Mouse (Mus musculus) MEL (cell line): Measurements from ENCODE around the gene Fam136a. TPM values are rescaled to one million over a fixed set of nuclear protein-coding genes. Genes with fewer than 3 reads are reported as not detected.

Experiments used
- DNase-seq: peaks from one replicate; pipeline ENCODE4 v3.0.0; 2011; ENCODE audit warnings: low read depth, low spot score
- H3K27ac ChIP-seq: 2 replicates; pipeline ENCODE4 v1.5.1; 2012; ENCODE audit warnings: low read depth, mild to moderate bottlenecking, control low read depth, low read length, moderate library complexity; ENCODE audit not compliant: control insufficient read depth
- H3K27me3 ChIP-seq, 2 experiments: fragments of 150-350 bp in 1 of 2; sonication (generic) in 1 of 2; 2 replicates each; pipeline ENCODE4 v1.6.1; 2012; ENCODE audit warnings: low read length in 2 of 2, mild to moderate bottlenecking in 2 of 2, improper control_type of control experiment in 1 of 2, moderate library complexity in 1 of 2; ENCODE audit not compliant: insufficient read depth in 2 of 2, control insufficient read depth in 1 of 2
- H3K36me3 ChIP-seq, 2 experiments: 2 replicates each; pipeline ENCODE4 v1.6.1; 2012 to 2014; ENCODE audit warnings: low read length in 2 of 2, improper control_type of control experiment in 1 of 2, inconsistent platforms in 1 of 2, mild to moderate bottlenecking in 1 of 2; ENCODE audit not compliant: insufficient read depth in 2 of 2, control insufficient read depth in 1 of 2
- H3K4me1 ChIP-seq, 2 experiments: fragments of 150-350 bp in 1 of 2; sonication (generic) in 1 of 2; 2 replicates each; pipeline ENCODE4 v1.6.1; 2012; ENCODE audit warnings: low read length in 2 of 2, improper control_type of control experiment in 1 of 2, mild to moderate bottlenecking in 1 of 2; ENCODE audit not compliant: insufficient read depth in 2 of 2, control insufficient read depth in 1 of 2
- H3K4me3 ChIP-seq, 2 experiments: fragments of 150-350 bp in 1 of 2; sonication (generic) in 1 of 2; 2 replicates each; pipeline ENCODE4 v1.5.1; 2012; ENCODE audit warnings: low read depth in 2 of 2, low read length in 2 of 2, mild to moderate bottlenecking in 2 of 2, moderate library complexity in 2 of 2, control low read depth in 1 of 2, improper control_type of control experiment in 1 of 2; ENCODE audit not compliant: control insufficient read depth in 1 of 2, insufficient read depth in 1 of 2
- H3K79me2 ChIP-seq: 2 replicates; pipeline ENCODE4 v1.6.1; 2012; ENCODE audit warnings: mild to moderate bottlenecking, low read length, moderate library complexity; ENCODE audit not compliant: control insufficient read depth, poor library complexity, insufficient read depth
- H3K9ac ChIP-seq: 2 replicates; pipeline ENCODE4 v1.6.1; 2012; ENCODE audit warnings: low read depth, mild to moderate bottlenecking, control low read depth, low read length, moderate library complexity; ENCODE audit not compliant: control insufficient read depth, poor library complexity, severe bottlenecking
- H3K9me3 ChIP-seq: fragments of 150-350 bp; sonication (generic); replicated peaks from 2 replicates; pipeline ENCODE4 v1.6.1; 2012; ENCODE audit warnings: mild to moderate bottlenecking, low read length, improper control_type of control experiment, moderate library complexity; ENCODE audit not compliant: insufficient read depth
- CHD1 ChIP-seq: IDR thresholded peaks from 2 replicates; pipeline ENCODE4 v1.6.1; 2012; ENCODE audit warnings: low read depth, mild to moderate bottlenecking, inconsistent platforms, low read length, improper control_type of control experiment
- CTCF ChIP-seq, 3 experiments: IDR thresholded peaks in 2 of 3; conservative IDR thresholded peaks in 1 of 3; 2 replicates each; pipeline ENCODE4 v1.5.1; 2011 to 2012; ENCODE audit warnings: low read length in 3 of 3, low read depth in 2 of 3, mild to moderate bottlenecking in 2 of 3, improper control_type of control experiment in 1 of 3, inconsistent platforms in 1 of 3, mixed read lengths in 1 of 3, moderate library complexity in 1 of 3; ENCODE audit not compliant: control insufficient read depth in 1 of 3, insufficient read depth in 1 of 3, poor library complexity in 1 of 3, severe bottlenecking in 1 of 3
- ELF1 ChIP-seq: IDR thresholded peaks from 2 replicates; pipeline ENCODE4 v1.6.1; 2014; ENCODE audit warnings: low read depth, mild to moderate bottlenecking, inconsistent platforms, low read length, improper control_type of control experiment, moderate library complexity
- EP300 ChIP-seq, 2 experiments: IDR thresholded peaks; 2 replicates each; pipeline ENCODE4 v1.6.1; 2011; ENCODE audit warnings: improper control_type of control experiment in 2 of 2, low read length in 2 of 2, low read depth in 1 of 2, mild to moderate bottlenecking in 1 of 2
- GATA1 ChIP-seq: IDR thresholded peaks from 2 replicates; pipeline ENCODE4 v1.6.1; 2011; ENCODE audit warnings: low read depth, low read length, improper control_type of control experiment
- HCFC1 ChIP-seq: IDR thresholded peaks from 2 replicates; pipeline ENCODE4 v1.6.1; 2012; ENCODE audit warnings: low read depth, mild to moderate bottlenecking, inconsistent platforms, low read length, improper control_type of control experiment, moderate library complexity
- KAT2A ChIP-seq: conservative IDR thresholded peaks from 2 replicates; pipeline ENCODE4 v1.6.1; 2012; ENCODE audit warnings: low read depth, low read length, improper control_type of control experiment, inconsistent platforms
- MAX ChIP-seq: IDR thresholded peaks from 2 replicates; pipeline ENCODE4 v1.6.1; 2011; ENCODE audit warnings: low read length, improper control_type of control experiment
- MAZ ChIP-seq: IDR thresholded peaks from 2 replicates; pipeline ENCODE4 v1.6.1; 2012; ENCODE audit warnings: low read depth, mild to moderate bottlenecking, inconsistent platforms, low read length, improper control_type of control experiment
- MYB ChIP-seq: IDR thresholded peaks from 2 replicates; pipeline ENCODE4 v1.6.1; 2011; ENCODE audit warnings: mild to moderate bottlenecking, low read depth, low read length, improper control_type of control experiment
- NELFE ChIP-seq: IDR thresholded peaks from 2 replicates; pipeline ENCODE4 v1.6.1; 2011; ENCODE audit warnings: low read depth, low read length, improper control_type of control experiment
- NRF1 ChIP-seq: IDR thresholded peaks from 2 replicates; pipeline ENCODE4 v1.6.1; 2014; ENCODE audit warnings: low read depth, mild to moderate bottlenecking, inconsistent platforms, low read length, improper control_type of control experiment, moderate library complexity; ENCODE audit not compliant: poor library complexity, insufficient read depth, severe bottlenecking
- POLR2A ChIP-seq, 2 experiments: IDR thresholded peaks; 2 replicates each; pipeline ENCODE4 v1.6.1; 2011 to 2012; ENCODE audit warnings: low read length in 2 of 2, mild to moderate bottlenecking in 2 of 2, control low read depth in 1 of 2, improper control_type of control experiment in 1 of 2, low read depth in 1 of 2, moderate library complexity in 1 of 2; ENCODE audit not compliant: control insufficient read depth in 1 of 2, insufficient read depth in 1 of 2, poor library complexity in 1 of 2
- POLR2AphosphoS2 ChIP-seq: IDR thresholded peaks from 2 replicates; pipeline ENCODE4 v1.6.1; 2011; ENCODE audit warnings: low read length, improper control_type of control experiment
- POLR2AphosphoS5 ChIP-seq: IDR thresholded peaks from 2 replicates; pipeline ENCODE4 v1.6.1; 2012; ENCODE audit warnings: low read depth, borderline replicate concordance, mild to moderate bottlenecking, inconsistent platforms, low read length, moderate library complexity, mixed read lengths
- RAD21 ChIP-seq: IDR thresholded peaks from 2 replicates; pipeline ENCODE4 v1.6.1; 2011; ENCODE audit warnings: mild to moderate bottlenecking, low read depth, low read length, improper control_type of control experiment
- RCOR1 ChIP-seq: IDR thresholded peaks from 2 replicates; pipeline ENCODE4 v1.6.1; 2012; ENCODE audit warnings: low read depth, mild to moderate bottlenecking, inconsistent platforms, low read length, improper control_type of control experiment
- SIN3A ChIP-seq: IDR thresholded peaks from 2 replicates; pipeline ENCODE4 v1.6.1; 2012; ENCODE audit warnings: low read length, improper control_type of control experiment, inconsistent platforms
- TBP ChIP-seq: IDR thresholded peaks from 2 replicates; pipeline ENCODE4 v1.8.0; 2011; ENCODE audit warnings: low read depth, low read length, improper control_type of control experiment
- USF1 ChIP-seq: IDR thresholded peaks from 2 replicates; pipeline ENCODE4 v1.6.1; 2014; ENCODE audit warnings: low read depth, mild to moderate bottlenecking, inconsistent platforms, low read length, improper control_type of control experiment, moderate library complexity
- USF2 ChIP-seq, 2 experiments: IDR thresholded peaks; 2 replicates each; pipeline ENCODE4 v1.6.1; 2011 to 2012; ENCODE audit warnings: improper control_type of control experiment in 2 of 2, low read length in 2 of 2, borderline replicate concordance in 1 of 2, inconsistent platforms in 1 of 2, low read depth in 1 of 2, mild to moderate bottlenecking in 1 of 2; ENCODE audit not compliant: insufficient read depth in 1 of 2
- ZKSCAN1 ChIP-seq: IDR thresholded peaks from 2 replicates; pipeline ENCODE4 v1.6.1; 2012; ENCODE audit warnings: low read depth, mild to moderate bottlenecking, inconsistent platforms, low read length, improper control_type of control experiment, moderate library complexity
- ZMIZ1 ChIP-seq: IDR thresholded peaks from 2 replicates; pipeline ENCODE4 v1.6.1; 2012; ENCODE audit warnings: low read depth, mild to moderate bottlenecking, inconsistent platforms, low read length, improper control_type of control experiment, moderate library complexity
- ZNF384 ChIP-seq: IDR thresholded peaks from 2 replicates; pipeline ENCODE4 v1.6.1; 2012; ENCODE audit warnings: low read depth, mild to moderate bottlenecking, inconsistent platforms, low read length, improper control_type of control experiment
- polyA plus RNA-seq, 2 experiments: library from polyadenylated mRNA; stranded (reverse) in 1 of 2; unstranded in 1 of 2; fragments of >175 nt in 1 of 2; fragments of >200 nt in 1 of 2; gene quantifications; 2 replicates each; pipeline versions ENCODE4 v1.2.1 to v1.2.4; 2012; ENCODE audit warnings: low replicate concordance in 2 of 2, low read depth in 1 of 2; ENCODE audit not compliant: insufficient read length in 2 of 2, insufficient read depth in 1 of 2, missing spikeins in 1 of 2
- total RNA-seq: library from RNA; depleted of rRNA; stranded (reverse); fragments of 300-350 nt; gene quantifications from 2 replicates; pipeline ENCODE4 v1.2.3, GENCODE M21; 2012

Gene Fam136a
- total and polyA plus RNA-seq, 3 experiments, result 53.0 to 89.2 TPM; not detected in 1

GRCm38 (mm10) chr6:86322991-86323390 is 42.5 kb upstream of the Fam136a start:
- H3K79me2 ChIP-seq, result no peaks in the 10 kb centered on the region
- no peak overlapping the region for H3K27ac ChIP-seq
- peaks cover 0 to 4% of the 10 kb centered on the region in 2 experiments; a peak in 1 of 4 replicates for H3K27me3 ChIP-seq
- no peak overlapping the region for H3K4me3 ChIP-seq
- no peaks in the 10 kb centered on the region for H3K36me3 ChIP-seq
- no peaks in the 10 kb centered on the region for H3K4me1 ChIP-seq
- DNase-seq, result peak; percentile 26
- TF ChIP-seq CHD1, result no peak
- no peak for TF ChIP-seq POLR2A (IDR thresholded peaks at IDR 0.05; ENCODE audit: control insufficient read depth in 1 of 2, insufficient read depth in 1 of 2, low read depth in 1 of 2, low read length in 2 of 2, poor library complexity in 1 of 2)
- TF ChIP-seq RAD21, result no peak
- TF ChIP-seq USF1, result no peak
- no peak for TF ChIP-seq POLR2AphosphoS5
- no peak for TF ChIP-seq ZNF384
- no peak for TF ChIP-seq GATA1
- no peak for TF ChIP-seq MAX
- no peak for TF ChIP-seq CTCF (IDR thresholded peaks at IDR 0.05 in 2 of 3, conservative IDR thresholded peaks at IDR 0.05 in 1 of 3; ENCODE audit: control insufficient read depth in 1 of 3, insufficient read depth in 1 of 3, low read depth in 2 of 3, low read length in 3 of 3, poor library complexity in 1 of 3, severe bottlenecking in 1 of 3)
- no peak overlapping the region for H3K9ac ChIP-seq
- no peaks in the 10 kb centered on the region for H3K9me3 ChIP-seq

GRCm38 (mm10) chr6:86324400-86324799 is 41.0 kb upstream of the Fam136a start:
- Histone ChIP-seq H3K36me3 (no peaks in the 10 kb centered on the region), H3K79me2 (no peaks in the 10 kb centered on the region), H3K9ac (no peak overlapping the region), H3K4me1 (no peaks in the 10 kb centered on the region), H3K27ac (no peak overlapping the region), H3K9me3 (no peaks in the 10 kb centered on the region), H3K27me3 (peaks cover 0 to 4% of the 10 kb centered on the region in 2 experiments; a peak in 2 of 4 replicates), H3K4me3 (no peak overlapping the region)
- TF ChIP-seq ZKSCAN1 (no peak), MYB (no peak), POLR2A (IDR thresholded peaks at IDR 0.05; ENCODE audit: control insufficient read depth in 1 of 2, insufficient read depth in 1 of 2, low read depth in 1 of 2, low read length in 2 of 2, poor library complexity in 1 of 2) (no peak), RAD21 (no peak), RCOR1 (no peak), CHD1 (no peak), NRF1 (no peak), NELFE (no peak), ZNF384 (no peak)
- DNase-seq, result no peak

- no peaks in the 10 kb centered on the region for H3K36me3 ChIP-seq
- H3K27me3 ChIP-seq, result peaks cover 0 to 6% of the 10 kb centered on the region in 2 experiments; a peak in 2 of 4 replicates
- H3K4me1 ChIP-seq, result no peaks in the 10 kb centered on the region
- no peak overlapping the region for H3K4me3 ChIP-seq
- H3K27ac ChIP-seq, result no peak overlapping the region
- no peaks in the 10 kb centered on the region for H3K9me3 ChIP-seq
- no peak overlapping the region for H3K9ac ChIP-seq
- DNase-seq, result no peak
- TF ChIP-seq ELF1 (no peak), ZMIZ1 (no peak), USF1 (no peak), HCFC1 (no peak), POLR2A (IDR thresholded peaks at IDR 0.05; ENCODE audit: control insufficient read depth in 1 of 2, insufficient read depth in 1 of 2, low read depth in 1 of 2, low read length in 2 of 2, poor library complexity in 1 of 2) (no peak), TBP (no peak), EP300 (IDR thresholded peaks at IDR 0.05; ENCODE audit: low read depth in 1 of 2, low read length in 2 of 2) (no peak), CTCF (IDR thresholded peaks at IDR 0.05 in 2 of 3, conservative IDR thresholded peaks at IDR 0.05 in 1 of 3; ENCODE audit: control insufficient read depth in 1 of 3, insufficient read depth in 1 of 3, low read depth in 2 of 3, low read length in 3 of 3, poor library complexity in 1 of 3, severe bottlenecking in 1 of 3) (no peak), MAX (no peak), NRF1 (no peak), USF2 (IDR thresholded peaks at IDR 0.05; ENCODE audit: borderline replicate concordance in 1 of 2, insufficient read depth in 1 of 2, low read depth in 1 of 2, low read length in 2 of 2) (no peak), GATA1 (no peak), MAZ (no peak), KAT2A (no peak), SIN3A (no peak), CHD1 (no peak), ZKSCAN1 (no peak), POLR2AphosphoS2 (no peak)
- no peaks in the 10 kb centered on the region for H3K79me2 ChIP-seq
Measured at GRCm38 (mm10) chr6:86325646-86326045, 39.8 kb upstream of the Fam136a start.
